Mouse (Mus musculus) limb, embryonic 12.5 days (tissue): ENCODE data around the gene Ptch1. TPM values are rescaled to one million over a fixed set of nuclear protein-coding genes. Genes with fewer than 3 reads are reported as not detected.

Experiments used
- ATAC-seq: fragments of 200-750 bp; cut with Nextera tagmentation; 2 replicates; pipeline ENCODE4 v1.8.0; 2017; ENCODE audit warnings: low read depth, moderate TSS enrichment; ENCODE audit not compliant: insufficient number of reproducible peaks, insufficient read depth, low FRiP score, low TSS enrichment
- H3K27ac ChIP-seq: fragments of 300-500 bp; sonication (generic); 2 replicates; pipeline ENCODE4 v1.5.1; 2016; ENCODE audit warnings: mild to moderate bottlenecking, moderate library complexity
- H3K27me3 ChIP-seq: fragments of 300-500 bp; sonication (generic); 2 replicates; pipeline ENCODE4 v1.6.1; 2016; ENCODE audit warnings: mild to moderate bottlenecking, moderate library complexity
- H3K36me3 ChIP-seq: fragments of 300-500 bp; sonication (generic); 2 replicates; pipeline ENCODE4 v1.6.1; 2016; ENCODE audit warnings: mild to moderate bottlenecking, moderate library complexity
- H3K4me1 ChIP-seq: fragments of 300-500 bp; sonication (generic); replicated peaks from 2 replicates; pipeline ENCODE4 v1.6.1; 2016
- H3K4me2 ChIP-seq: fragments of 300-500 bp; sonication (generic); 2 replicates; pipeline ENCODE4 v1.6.1; 2016; ENCODE audit warnings: mild to moderate bottlenecking, moderate library complexity
- H3K4me3 ChIP-seq: fragments of 300-500 bp; sonication (generic); replicated peaks from 2 replicates; pipeline ENCODE4 v1.5.1; 2016; ENCODE audit warnings: mild to moderate bottlenecking
- H3K9ac ChIP-seq: fragments of 300-500 bp; sonication (generic); replicated peaks from 2 replicates; pipeline ENCODE4 v1.6.1; 2016; ENCODE audit warnings: mild to moderate bottlenecking, moderate library complexity
- H3K9me3 ChIP-seq: fragments of 300-500 bp; sonication (generic); 2 replicates; pipeline ENCODE4 v1.6.1; 2016; ENCODE audit warnings: mild to moderate bottlenecking, moderate library complexity
- WGBS: fragments of 180-500 bp; shearing (Covaris S2); methylation state at CpG from one replicate; pipeline ENCODE4 v1.1.7; 2016; 5-methylcytosine and 5-hydroxymethylcytosine counted together
- polyA plus RNA-seq: library from polyadenylated mRNA; unstranded; fragments of >200 nt; fragmentation: Nextera tagmentation; extraction: Ambion mirVana; gene quantifications from 2 replicates; pipeline ENCODE4 v1.2.1, GENCODE M21; 2016

Ptch1 gene
- polyA plus RNA-seq, 1 experiment from 2014 or later = 21.6 TPM

DNA sequence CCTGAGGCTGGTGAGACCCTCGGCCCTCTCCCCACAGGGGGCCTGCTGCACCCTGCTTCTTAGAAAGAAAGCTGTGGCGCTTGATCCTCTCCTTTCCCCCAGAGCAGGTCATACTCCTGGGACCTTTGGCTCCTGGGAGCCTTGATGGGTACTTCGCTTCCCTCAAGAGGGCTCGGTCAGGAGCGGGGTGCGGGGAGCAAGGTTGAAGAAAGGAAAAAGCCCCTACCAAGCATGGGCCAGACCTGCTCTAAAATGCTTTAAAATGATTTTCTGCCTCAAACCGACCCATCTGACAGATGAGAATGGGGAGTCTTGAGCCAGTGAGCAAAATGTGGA lies 85.7 kb downstream of the Ptch1 start:
- H3K27me3 ChIP-seq = no peaks in the 10 kb centered on the region
- no peak overlapping the region for H3K9ac ChIP-seq
- H3K4me2 ChIP-seq = no peak overlapping the region
- no peaks in the 10 kb centered on the region for H3K9me3 ChIP-seq
- H3K4me3 ChIP-seq = no peak overlapping the region
- H3K36me3 ChIP-seq = no peaks in the 10 kb centered on the region
- no peak overlapping the region for H3K27ac ChIP-seq
- no peak for ATAC-seq
- peaks cover 6% of the 10 kb centered on the region for H3K4me1 ChIP-seq
- 56% methylated on average over 7 of the region's 7 CpGs for WGBS

DNA sequence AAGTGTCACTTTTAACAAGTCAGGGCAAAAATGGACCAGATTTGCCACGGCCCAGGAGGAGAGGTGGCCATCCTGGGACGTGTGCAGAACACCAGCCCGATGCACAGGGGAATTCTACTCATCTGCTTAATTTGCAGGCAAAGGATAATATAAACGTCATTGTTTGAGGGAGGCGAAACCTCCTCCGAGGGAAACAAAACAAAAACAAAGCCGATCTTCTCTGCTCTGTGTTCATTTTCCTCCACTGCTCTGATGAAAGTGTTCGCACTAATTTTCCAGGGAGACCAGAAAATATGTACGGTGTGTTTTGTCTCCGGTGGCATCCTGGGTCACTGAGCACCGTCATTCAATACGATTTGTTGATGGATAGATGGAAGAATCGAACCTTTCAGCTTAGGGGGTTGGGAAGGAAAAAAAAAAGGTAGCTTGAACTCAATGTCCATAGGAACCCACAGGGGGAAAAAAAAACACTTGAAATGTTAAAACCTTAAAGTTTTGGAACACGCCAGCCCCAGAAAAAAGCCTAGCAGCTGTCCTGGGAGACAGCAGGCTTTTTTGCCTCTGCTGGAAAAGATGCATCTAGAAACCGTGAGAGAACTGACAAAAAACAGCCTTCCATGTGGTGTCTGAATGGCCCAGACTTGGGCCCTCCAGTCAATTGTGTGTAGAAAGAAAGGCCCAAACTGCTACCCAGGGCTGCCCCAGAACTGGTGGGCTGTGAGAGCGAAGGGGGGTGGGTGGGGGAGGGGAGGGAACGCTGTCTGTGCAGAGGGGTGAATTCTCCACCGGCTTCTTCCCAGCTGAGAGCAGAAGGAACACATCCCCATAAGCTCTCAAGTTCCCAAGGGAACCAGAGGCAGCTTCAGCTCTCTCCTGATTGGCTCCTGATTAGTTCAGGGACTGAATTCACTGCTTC lies 86.3 kb downstream of the Ptch1 start:
- no peak overlapping the region for H3K9ac ChIP-seq
- H3K27ac ChIP-seq = no peak overlapping the region
- no peak overlapping the region for H3K4me3 ChIP-seq
- H3K9me3 ChIP-seq = no peaks in the 10 kb centered on the region
- no peaks in the 10 kb centered on the region for H3K36me3 ChIP-seq
- H3K4me2 ChIP-seq = no peak overlapping the region
- WGBS = 43% methylated on average over 18 of the region's 18 CpGs
- no peak; the same call in 1 of the 2 replicates for ATAC-seq
- peaks cover 6% of the 10 kb centered on the region for H3K4me1 ChIP-seq
- no peaks in the 10 kb centered on the region for H3K27me3 ChIP-seq

DNA sequence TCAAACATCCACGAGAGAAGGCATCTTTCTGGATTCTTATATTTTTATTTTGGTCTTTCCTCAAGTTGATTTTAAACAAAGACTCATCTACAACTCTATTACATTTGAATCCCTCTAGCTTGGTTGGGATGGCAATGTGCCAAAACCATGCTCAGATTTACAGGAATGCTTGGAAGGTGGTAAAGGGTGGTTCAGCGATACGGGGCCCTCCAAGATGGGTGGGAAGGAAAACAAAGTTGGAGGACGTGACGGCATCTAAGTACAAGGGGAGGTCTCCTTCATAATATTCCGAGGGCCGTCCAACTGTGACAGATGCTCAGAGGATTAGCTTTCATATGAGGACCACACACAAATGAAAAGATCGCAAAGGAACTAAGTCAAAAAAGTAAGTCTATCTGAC lies 98.0 kb downstream of the Ptch1 start:
- Histone ChIP-seq H3K4me1 (no peaks in the 10 kb centered on the region), H3K27me3 (no peaks in the 10 kb centered on the region), H3K4me2 (no peak overlapping the region), H3K27ac (no peak overlapping the region), H3K36me3 (no peaks in the 10 kb centered on the region), H3K9ac (no peak overlapping the region), H3K9me3 (no peaks in the 10 kb centered on the region), H3K4me3 (no peak overlapping the region)
- no peak for ATAC-seq
- 78% methylated on average over 8 of the region's 8 CpGs for WGBS

Other genes starting within 250 kb of the Ptch1 start
- 24.3 and 28.5 TPM in 2 replicates for gene Fancc, start 76.3 kb downstream of the Ptch1 start, polyA plus RNA-seq
- 27.1 and 28.9 TPM in 2 replicates for gene Ercc6l2, start 241.6 kb upstream of the Ptch1 start, polyA plus RNA-seq